Mouse (Mus musculus) kidney, postnatal 0 days (tissue): Measurements from ENCODE around the gene Sdhb. TPM values are rescaled to one million over a fixed set of nuclear protein-coding genes. Genes with fewer than 3 reads are reported as not detected.

ENCODE experiments used
- ATAC-seq: fragments of 200-750 bp; cut with Nextera tagmentation; replicated peaks from 2 replicates; pipeline ENCODE4 v1.8.0; 2017; ENCODE audit warnings: low read depth, moderate number of reproducible peaks, moderate TSS enrichment, moderate library complexity; ENCODE audit not compliant: low FRiP score
- DNase-seq: peaks from one replicate; pipeline ENCODE4 v3.0.0-alpha.2; 2016; ENCODE audit warnings: low spot score
- H3K27ac ChIP-seq: fragments of 300-500 bp; sonication (generic); 2 replicates; pipeline ENCODE4 v1.5.1; 2014; ENCODE audit warnings: mild to moderate bottlenecking
- H3K27me3 ChIP-seq: fragments of 300-500 bp; sonication (generic); 2 replicates; pipeline ENCODE4 v1.6.1; 2014; ENCODE audit warnings: low read length, mixed read lengths; ENCODE audit not compliant: insufficient read depth
- H3K36me3 ChIP-seq: fragments of 300-500 bp; sonication (generic); 2 replicates; pipeline ENCODE4 v1.6.1; 2014; ENCODE audit warnings: low read length, mixed read lengths; ENCODE audit not compliant: insufficient read depth
- H3K4me1 ChIP-seq: fragments of 300-500 bp; sonication (generic); replicated peaks from 2 replicates; pipeline ENCODE4 v1.6.1; 2014; ENCODE audit warnings: antibody characterized with exemption, low read length, mixed read lengths; ENCODE audit not compliant: insufficient read depth
- H3K4me2 ChIP-seq: fragments of 300-500 bp; sonication (generic); 2 replicates; pipeline ENCODE4 v1.6.1; 2014; ENCODE audit warnings: mild to moderate bottlenecking, low read length, moderate library complexity, mixed read lengths
- H3K4me3 ChIP-seq: fragments of 300-500 bp; sonication (generic); replicated peaks from 2 replicates; pipeline ENCODE4 v1.5.1; 2014; ENCODE audit warnings: low read depth, low read length
- H3K9ac ChIP-seq: fragments of 300-500 bp; sonication (generic); 2 replicates; pipeline ENCODE4 v1.6.1; 2014; ENCODE audit warnings: low read depth, low read length
- H3K9me3 ChIP-seq: fragments of 300-500 bp; sonication (generic); replicated peaks from 2 replicates; pipeline ENCODE4 v1.6.1; 2016; ENCODE audit warnings: low read length, inconsistent platforms, mixed read lengths
- CTCF ChIP-seq: IDR thresholded peaks from 2 replicates; pipeline ENCODE4 v1.5.1; 2016; ENCODE audit warnings: antibody characterized with exemption, low read depth, mild to moderate bottlenecking, moderate library complexity
- WGBS: fragments of 180-500 bp; shearing (Covaris S2); extraction: QIAGEN DNeasy Blood & Tissue Kit; methylation state at CpG from one replicate; pipeline ENCODE4 v1.1.7; 2014; 5-methylcytosine and 5-hydroxymethylcytosine counted together
- polyA plus RNA-seq: library from polyadenylated mRNA; unstranded; fragments of >200 nt; fragmentation: Nextera tagmentation; extraction: Ambion mirVana; gene quantifications from 2 replicates; pipeline ENCODE4 v1.2.1, GENCODE M21; 2015

The Sdhb gene
- polyA plus RNA-seq, 1 experiment from 2014 or later, result 674 TPM

DNA sequence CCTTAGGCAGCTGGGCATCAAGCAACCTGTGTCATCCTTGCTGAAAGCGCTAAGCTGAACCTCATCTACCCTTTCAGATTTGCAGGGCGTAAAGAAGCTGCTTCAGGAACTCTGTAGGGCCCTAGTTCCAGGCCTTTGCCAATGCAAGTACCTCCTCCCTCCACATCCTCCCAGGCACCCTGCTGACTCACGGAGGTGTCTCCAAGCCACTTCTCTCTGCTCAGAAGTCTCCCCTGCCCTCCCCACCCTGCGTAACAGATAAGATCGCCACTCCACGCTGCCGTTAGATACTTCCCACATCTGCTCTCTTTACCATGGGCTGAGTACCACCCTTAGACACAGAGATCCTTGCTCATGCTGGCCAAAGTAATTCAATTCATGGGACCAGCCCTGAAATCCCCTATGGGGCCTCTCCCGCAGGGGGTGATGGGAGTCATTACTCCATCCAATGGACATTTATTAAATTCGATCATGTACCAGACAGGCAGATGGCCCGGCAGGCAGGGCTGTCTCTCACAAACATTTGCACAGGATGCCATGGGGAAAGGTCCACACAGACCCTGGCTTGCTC is 30.0 kb upstream of the Sdhb start:
- H3K4me2 ChIP-seq, result no peak overlapping the region
- no peak overlapping the region for H3K9ac ChIP-seq
- no peak overlapping the region for H3K27ac ChIP-seq
- DNase-seq (no peak), ATAC-seq (no peak)
- H3K4me1 ChIP-seq, result no peaks in the 10 kb centered on the region
- H3K4me3 ChIP-seq, result no peak overlapping the region
- 66% methylated on average over 10 of the region's 10 CpGs for whole genome bisulfite sequencing
- H3K9me3 ChIP-seq, result no peaks in the 10 kb centered on the region
- H3K36me3 ChIP-seq, result no peaks in the 10 kb centered on the region
- no peaks in the 10 kb centered on the region for H3K27me3 ChIP-seq
- no peak for TF ChIP-seq CTCF

- H3K36me3 ChIP-seq, result 0 out of 2 replicates have a peak, but pooled peaks cover 3% of the 10 kb centered on the region
- DNase-seq (no peak), ATAC-seq (no peak)
- H3K4me2 ChIP-seq, result no peak overlapping the region
- H3K27me3 ChIP-seq, result no peaks in the 10 kb centered on the region
- TF ChIP-seq CTCF, result no peak
- 80% methylated on average over 9 of the region's 9 CpGs for WGBS
- no peaks in the 10 kb centered on the region; the same call in 1 of the 2 replicates for H3K9me3 ChIP-seq
- H3K4me1 ChIP-seq, result no peaks in the 10 kb centered on the region
- no peak overlapping the region for H3K4me3 ChIP-seq
- no peak overlapping the region for H3K9ac ChIP-seq
- no peak overlapping the region for H3K27ac ChIP-seq
Observed at GRCm38 (mm10) chr4:140935643-140936042, 25.4 kb upstream of the Sdhb start.

DNA sequence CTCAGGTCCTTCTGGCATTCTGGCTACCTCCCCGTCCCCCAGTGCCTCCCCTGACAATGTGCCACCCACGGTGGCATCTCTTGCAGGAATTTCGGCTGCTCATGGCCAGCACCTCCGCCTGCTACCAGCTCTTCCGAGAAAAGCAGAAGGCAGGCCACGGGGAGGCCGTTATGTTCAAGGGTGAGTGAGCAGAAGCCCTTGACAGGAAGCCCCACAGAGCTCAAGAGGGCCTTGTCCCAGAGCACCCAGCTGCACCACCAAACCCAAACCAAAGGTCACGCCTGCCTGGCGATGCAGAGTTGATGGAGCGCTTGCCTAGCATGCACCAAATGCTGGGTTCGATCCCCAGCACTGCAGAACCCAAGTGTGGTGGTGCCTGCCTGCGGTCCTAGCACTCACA is 16.6 kb upstream of the Sdhb start:
- DNase-seq, result no peak
- Histone ChIP-seq H3K9me3 (no peaks in the 10 kb centered on the region), H3K27me3 (no peaks in the 10 kb centered on the region)

DNA sequence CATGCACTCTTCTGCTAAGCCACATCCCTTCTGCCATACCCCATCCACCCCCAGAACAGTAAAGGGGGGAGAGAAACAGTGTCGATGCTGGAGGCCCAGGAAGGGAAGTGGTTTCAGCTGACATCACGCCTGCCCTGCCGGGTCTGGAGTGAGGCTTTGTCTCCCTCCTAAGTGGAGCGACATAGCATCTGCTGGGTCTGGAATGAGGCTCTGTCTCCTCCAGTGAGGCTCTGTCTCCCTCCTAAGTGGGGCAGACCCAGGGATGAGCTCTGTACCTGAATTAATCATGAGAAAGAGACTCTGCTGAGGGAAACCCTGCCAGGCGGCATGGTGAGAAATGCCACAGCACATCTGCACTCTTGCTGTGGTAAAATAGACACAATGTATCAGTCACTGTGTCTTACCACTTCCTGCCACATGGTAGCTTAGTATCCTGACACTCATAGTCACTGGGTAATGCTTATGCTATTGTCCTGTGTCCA is 16.0 kb upstream of the Sdhb start:
- H3K4me3 ChIP-seq, result no peak overlapping the region
- H3K4me2 ChIP-seq, result no peak overlapping the region
- TF ChIP-seq CTCF, result no peak
- H3K36me3 ChIP-seq, result no peaks in the 10 kb centered on the region
- H3K9ac ChIP-seq, result no peak overlapping the region
- H3K4me1 ChIP-seq, result no peaks in the 10 kb centered on the region
- H3K9me3 ChIP-seq, result no peaks in the 10 kb centered on the region
- H3K27me3 ChIP-seq, result no peaks in the 10 kb centered on the region
- ATAC-seq, result no peak
- H3K27ac ChIP-seq, result no peak overlapping the region
- DNase-seq, result no peak
- WGBS, result 68% methylated on average over 5 of the region's 5 CpGs

More for the DNA sequence above, 16.6 kb upstream of the Sdhb start:
- no peaks in the 10 kb centered on the region for H3K36me3 ChIP-seq
- no peak for TF ChIP-seq CTCF
- H3K4me2 ChIP-seq, result no peak overlapping the region
- no peak overlapping the region for H3K4me3 ChIP-seq
- H3K27ac ChIP-seq, result no peak overlapping the region
- WGBS, result 76% methylated on average over 12 of the region's 12 CpGs
- ATAC-seq, result no peak
- no peaks in the 10 kb centered on the region for H3K4me1 ChIP-seq
- no peak overlapping the region for H3K9ac ChIP-seq

GRCm38 (mm10) chr4:140945571-140945970 is 15.4 kb upstream of the Sdhb start:
- 91% methylated on average over 4 of the region's 4 CpGs for WGBS

DNA sequence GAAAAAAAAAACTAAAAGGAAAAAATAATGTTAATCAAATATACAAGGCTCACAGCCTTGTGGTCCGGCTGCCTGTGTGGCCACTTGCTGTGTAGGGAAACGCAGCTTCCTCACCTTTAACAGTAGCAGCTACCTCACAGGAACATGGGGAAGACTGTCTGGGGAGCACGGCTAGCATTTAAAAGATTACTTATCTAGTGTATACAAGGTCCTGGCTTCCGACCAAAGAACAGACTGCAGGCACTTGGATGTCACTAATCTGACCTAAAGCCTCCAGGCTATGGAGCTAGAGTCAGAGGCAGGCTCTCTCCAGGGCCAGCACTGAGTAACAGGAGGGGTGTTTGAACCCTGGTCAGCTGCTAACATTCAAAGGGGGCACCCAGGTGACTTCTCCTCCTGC is 15.0 kb upstream of the Sdhb start:
- H3K9me3 ChIP-seq, result no peaks in the 10 kb centered on the region
- 73% methylated on average over 4 of the region's 4 CpGs for WGBS
- no peak overlapping the region for H3K4me3 ChIP-seq
- no peaks in the 10 kb centered on the region for H3K4me1 ChIP-seq
- no peak overlapping the region for H3K27ac ChIP-seq
- H3K27me3 ChIP-seq, result no peaks in the 10 kb centered on the region
- ATAC-seq, result no peak
- no peak for DNase-seq
- H3K4me2 ChIP-seq, result no peak overlapping the region
- no peak overlapping the region for H3K9ac ChIP-seq
- no peaks in the 10 kb centered on the region for H3K36me3 ChIP-seq
- no peak for TF ChIP-seq CTCF

More at GRCm38 (mm10) chr4:140945571-140945970, 15.4 kb upstream of the Sdhb start:
- Histone ChIP-seq H3K27me3 (no peaks in the 10 kb centered on the region), H3K9me3 (no peaks in the 10 kb centered on the region), H3K9ac (no peak overlapping the region), H3K27ac (no peak overlapping the region), H3K4me2 (no peak overlapping the region), H3K36me3 (no peaks in the 10 kb centered on the region), H3K4me3 (no peak overlapping the region), H3K4me1 (no peaks in the 10 kb centered on the region)
- ATAC-seq (no peak), DNase-seq (no peak)
- TF ChIP-seq CTCF, result no peak
